Mouse (Mus musculus) stomach, embryonic 16.5 days (tissue): ENCODE data around the gene Ubtd2. TPM values are rescaled to one million over a fixed set of nuclear protein-coding genes. Genes with fewer than 3 reads are reported as not detected.

Experiments
- polyA plus RNA-seq: library from polyadenylated mRNA; unstranded; fragments of >200 nt; fragmentation: Nextera tagmentation; extraction: Ambion mirVana; gene quantifications from 2 replicates; pipeline ENCODE4 v1.2.1, GENCODE M21; 2015

The Ubtd2 gene
- polyA plus RNA-seq, 1 experiment from 2014 or later = 40.3 TPM

Other genes with a start within 250 kb of the Ubtd2 start
- gene Snrnp25, start 250.0 kb upstream of the Ubtd2 start, polyA plus RNA-seq = 44.9 and 47.5 TPM in 2 replicates
- gene Rhbdf1, start 233.1 kb upstream of the Ubtd2 start, polyA plus RNA-seq = 57.4 and 67.7 TPM in 2 replicates
- gene Mpg, start 228.9 kb upstream of the Ubtd2 start, polyA plus RNA-seq = 32.6 and 33.8 TPM in 2 replicates
- gene Nprl3, start 187.7 kb upstream of the Ubtd2 start, polyA plus RNA-seq = 36.8 and 37.6 TPM in 2 replicates
- 11.6 and 16.3 TPM in 2 replicates for gene Hba-x, start 179.0 kb upstream of the Ubtd2 start, polyA plus RNA-seq
- 5,545 and 5,672 TPM in 2 replicates for gene Hba-a1, start 171.9 kb upstream of the Ubtd2 start, polyA plus RNA-seq
- 3.3 and 5.5 TPM in 2 replicates for gene Hbq1b, start 168.4 kb upstream of the Ubtd2 start, polyA plus RNA-seq
- 13,147 and 13,964 TPM in 2 replicates for gene Hba-a2, start 158.9 kb upstream of the Ubtd2 start, polyA plus RNA-seq
- gene Hbq1a, start 155.3 kb upstream of the Ubtd2 start, polyA plus RNA-seq = 0.62 and 1.2 TPM in 2 replicates
- 21.3 and 21.5 TPM in 2 replicates for gene Sh3pxd2b, start 107.5 kb upstream of the Ubtd2 start, polyA plus RNA-seq
- 0.70 and 0.87 TPM in 2 replicates for gene Efcab9, start 76.7 kb downstream of the Ubtd2 start, polyA plus RNA-seq
- 4.2 TPM in 2 replicates for gene Stk10, start 77.9 kb downstream of the Ubtd2 start, polyA plus RNA-seq
- gene Fbxw11, start 187.4 kb downstream of the Ubtd2 start, polyA plus RNA-seq = 61.1 and 65.0 TPM in 2 replicates